Mouse (Mus musculus): ENCODE measurements around the gene Speer3. TPM values are rescaled to one million over a fixed set of nuclear protein-coding genes. Genes with fewer than 3 reads are reported as not detected.
"Not testable (repeated sequence)": the region's sequence is repeated elsewhere in the genome, so short reads cannot be mapped to it uniquely, and the experiment has no call there.

Gene Speer3
- polyA plus RNA-seq (2016; fragmentation: Nextera tagmentation; extraction: Ambion mirVana) = not detected in 2 replicates

- H3K4me3 ChIP-seq = no peak within 1 kb of the TSS
- no peak within 1 kb of the TSS for H3K4me2 ChIP-seq (replicated peaks)
- H3K36me3 ChIP-seq = no peaks in the 10 kb centered on the region
- no peak for ATAC-seq (ENCODE audit: low FRiP score)
- H3K9me3 ChIP-seq (replicated peaks) = no peaks in the 10 kb centered on the region
- no peaks in the 10 kb centered on the region for H3K27me3 ChIP-seq
- no peak within 1 kb of the TSS for H3K9ac ChIP-seq
- WGBS = 85% methylated on average over 1 of the region's 1 CpGs
- no peaks in the 10 kb centered on the region for H3K4me1 ChIP-seq
- no peak within 1 kb of the TSS for H3K27ac ChIP-seq
Measured at GRCm38 (mm10) chr5:13791319-13791718, at the start of gene Speer3. Gene Speer3 (plus strand): TSS chr5:13791619.

DNA sequence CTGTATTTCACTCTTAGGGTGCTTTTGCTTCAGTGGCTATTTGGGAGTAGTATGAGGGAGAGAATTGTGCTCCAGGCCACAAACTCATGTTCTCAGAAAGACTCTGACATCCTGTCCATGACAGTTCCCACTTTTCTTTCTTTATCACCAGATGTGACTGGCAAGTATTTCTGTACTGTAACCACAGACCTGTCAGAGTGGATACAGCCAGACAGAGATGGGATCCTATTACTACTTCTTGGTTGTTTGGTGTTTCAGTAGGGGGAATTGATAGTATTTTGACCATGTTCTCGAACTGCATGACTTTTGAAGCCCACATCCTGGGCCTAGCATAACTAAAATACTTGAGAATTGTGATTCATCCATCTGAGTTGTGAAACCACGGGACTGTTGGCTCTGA, 19.1 kb downstream of the Speer3 start:
- H3K9me3 ChIP-seq (replicated peaks); H3K4me3 ChIP-seq; H3K36me3 ChIP-seq; H3K9ac ChIP-seq; H3K4me2 ChIP-seq (replicated peaks); H3K4me1 ChIP-seq; H3K27me3 ChIP-seq; ATAC-seq (ENCODE audit: low FRiP score); H3K27ac ChIP-seq: not testable (repeated sequence)
- 69% methylated on average over 2 of the region's 2 CpGs for WGBS

DNA sequence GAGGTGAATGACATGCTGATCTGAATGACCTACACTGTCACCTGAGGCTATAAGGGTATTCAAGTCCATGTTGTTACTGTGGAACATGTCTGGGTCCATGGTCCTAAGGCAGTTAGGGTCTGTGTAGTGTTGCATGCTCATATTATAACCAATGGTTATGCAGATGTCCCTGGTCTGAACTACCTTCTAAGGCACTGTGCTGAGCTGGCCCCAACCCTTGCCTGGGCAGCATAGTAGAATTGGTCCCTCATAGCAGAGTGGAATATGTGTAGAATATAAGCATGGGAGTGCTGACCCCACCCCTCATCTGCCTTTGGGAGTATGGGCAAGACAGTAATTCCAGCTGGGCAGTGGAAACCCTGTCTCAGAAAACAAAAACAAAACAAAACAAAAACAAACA, 33.7 kb downstream of the Speer3 start:
- H3K4me1 ChIP-seq = no peaks in the 10 kb centered on the region
- H3K9ac ChIP-seq = no peak overlapping the region
- H3K4me3 ChIP-seq = no peak overlapping the region
- no peaks in the 10 kb centered on the region for H3K36me3 ChIP-seq
- no peaks in the 10 kb centered on the region; the same call in 1 of the 2 replicates for H3K9me3 ChIP-seq (replicated peaks)
- ATAC-seq (ENCODE audit: low FRiP score) = no peak
- no peaks in the 10 kb centered on the region for H3K27me3 ChIP-seq
- H3K4me2 ChIP-seq (replicated peaks) = no peak overlapping the region
- H3K27ac ChIP-seq = no peak overlapping the region

DNA sequence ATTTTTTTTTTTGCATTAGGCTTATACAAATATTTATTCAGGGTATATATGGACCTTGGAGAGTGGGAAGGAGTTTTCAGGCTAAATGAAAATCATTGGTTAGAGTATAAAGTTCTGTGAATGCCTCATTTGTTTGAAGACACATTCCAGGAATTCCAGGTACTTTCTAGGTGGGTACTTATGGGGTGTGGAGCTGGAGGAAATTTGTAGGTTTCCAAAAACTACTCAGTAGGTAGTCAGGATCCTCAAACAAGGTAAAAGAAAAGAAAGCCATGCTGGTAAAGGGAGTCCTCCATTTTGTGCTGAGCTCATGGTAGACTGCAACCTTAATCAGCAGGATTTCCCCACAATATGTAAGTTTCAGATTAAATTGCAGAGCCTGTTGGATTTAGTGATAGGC, 35.3 kb downstream of the Speer3 start:
- Histone ChIP-seq H3K4me2 (replicated peaks) (no peak overlapping the region), H3K9ac (no peak overlapping the region), H3K4me1 (no peaks in the 10 kb centered on the region), H3K9me3 (replicated peaks) (no peaks in the 10 kb centered on the region; the same call in 1 of the 2 replicates), H3K4me3 (no peak overlapping the region), H3K36me3 (no peaks in the 10 kb centered on the region), H3K27ac (no peak overlapping the region), H3K27me3 (no peaks in the 10 kb centered on the region)
- no peak for ATAC-seq (ENCODE audit: low FRiP score)

- Histone ChIP-seq H3K9ac (no peak overlapping the region), H3K27me3 (no peaks in the 10 kb centered on the region), H3K27ac (no peak overlapping the region), H3K9me3 (replicated peaks) (no peaks in the 10 kb centered on the region), H3K4me3 (no peak overlapping the region), H3K4me2 (replicated peaks) (no peak overlapping the region), H3K4me1 (no peaks in the 10 kb centered on the region), H3K36me3 (no peaks in the 10 kb centered on the region)
- no peak for ATAC-seq (ENCODE audit: low FRiP score)
Measured at GRCm38 (mm10) chr5:13844317-13844716, 52.9 kb downstream of the Speer3 start.

Other genes starting within 250 kb of the Speer3 start
- 3.8 and 5.1 TPM in 2 replicates for gene Sema3e, start 233.7 kb downstream of the Speer3 start, polyA plus RNA-seq (2016; fragmentation: Nextera tagmentation; extraction: Ambion mirVana)

Measured in hindbrain, embryonic 12.5 days (tissue).